Mouse (Mus musculus) C2C12 (cell line): ENCODE measurements around the gene Fam78b. TPM values are rescaled to one million over a fixed set of nuclear protein-coding genes. Genes with fewer than 3 reads are reported as not detected.

Experiments used
- H3K27me3 ChIP-seq: one replicate; pipeline ENCODE4 v1.6.1; 2011; ENCODE audit not compliant: control insufficient read depth, insufficient read depth, insufficient read length
- H3K36me3 ChIP-seq: one replicate; pipeline ENCODE4 v1.6.1; 2011; ENCODE audit not compliant: control insufficient read depth, insufficient read depth
- H3K4me3 ChIP-seq: one replicate; pipeline ENCODE4 v1.5.1; 2011; ENCODE audit warnings: mild to moderate bottlenecking, control low read depth; ENCODE audit not compliant: poor library complexity, insufficient read depth, severe bottlenecking
- H3K79me2 ChIP-seq: one replicate; pipeline ENCODE4 v1.6.1; 2011; ENCODE audit not compliant: control insufficient read depth, insufficient read depth
- H3K79me3 ChIP-seq: one replicate; pipeline ENCODE4 v1.6.1; 2011; ENCODE audit warnings: low read depth, control low read depth
- H3ac ChIP-seq: one replicate; pipeline ENCODE3; 2011; ENCODE audit warnings: low read depth; ENCODE audit not compliant: control insufficient read depth, insufficient read length
- CEBPB ChIP-seq: IDR thresholded peaks from one replicate; pipeline ENCODE4 v1.6.1; 2011; ENCODE audit warnings: low read depth, mild to moderate bottlenecking, control low read depth, moderate library complexity
- CTCF ChIP-seq: IDR thresholded peaks from one replicate; pipeline ENCODE4 v1.5.1; 2011; ENCODE audit not compliant: control insufficient read depth, insufficient read depth, insufficient read length
- FOSL1 ChIP-seq: IDR thresholded peaks from one replicate; pipeline ENCODE4 v1.8.0; 2011; ENCODE audit warnings: mild to moderate bottlenecking, low read length; ENCODE audit not compliant: poor library complexity, insufficient read depth, severe bottlenecking
- MAX ChIP-seq: IDR thresholded peaks from one replicate; pipeline ENCODE4 v1.6.1; 2011; ENCODE audit warnings: mild to moderate bottlenecking, control low read depth
- MYOD1 ChIP-seq: IDR thresholded peaks from one replicate; pipeline ENCODE4 v1.6.1; 2011; ENCODE audit warnings: low read depth; ENCODE audit not compliant: control insufficient read depth, insufficient read length
- MYOG ChIP-seq: IDR thresholded peaks from one replicate; pipeline ENCODE4 v1.6.1; 2011; ENCODE audit not compliant: control insufficient read depth, insufficient read length; ENCODE audit errors: extremely low read depth
- USF1 ChIP-seq: IDR thresholded peaks from one replicate; pipeline ENCODE4 v1.6.1; 2011; ENCODE audit warnings: low read depth, mild to moderate bottlenecking, control low read depth, moderate library complexity
- polyA plus RNA-seq: library from polyadenylated mRNA; unstranded; fragments of >200 nt; fragmentation: generic; extraction: Trizol; gene quantifications from one replicate; pipeline ENCODE4 v1.2.1, GENCODE M21; 2012; ENCODE audit warnings: missing spikeins

Gene Fam78b
- polyA plus RNA-seq, 1 experiment = 5.2 TPM

- TF ChIP-seq USF1 (no peak), MAX (no peak), CEBPB (no peak), MYOG (no peak), CTCF (no peak), MYOD1 (no peak), FOSL1 (no peak)
- H3K79me3 ChIP-seq = no peaks in the 10 kb centered on the region
- no peaks in the 10 kb centered on the region for H3K36me3 ChIP-seq
- H3ac ChIP-seq = no peak overlapping the region
- H3K27me3 ChIP-seq = no peaks in the 10 kb centered on the region
- no peaks in the 10 kb centered on the region for H3K79me2 ChIP-seq
- no peak overlapping the region for H3K4me3 ChIP-seq
Measured at GRCm38 (mm10) chr1:167102046-167102445, 100.8 kb downstream of the Fam78b start.

- no peak overlapping the region for H3K4me3 ChIP-seq
- TF ChIP-seq USF1 (no peak), FOSL1 (no peak), MYOG (no peak), MYOD1 (no peak), CEBPB (no peak), CTCF (no peak), MAX (no peak)
- H3K27me3 ChIP-seq = no peaks in the 10 kb centered on the region
- H3ac ChIP-seq = no peak overlapping the region
- H3K79me3 ChIP-seq = no peaks in the 10 kb centered on the region
- H3K36me3 ChIP-seq = no peaks in the 10 kb centered on the region
- no peaks in the 10 kb centered on the region for H3K79me2 ChIP-seq
Measured at GRCm38 (mm10) chr1:167102566-167102965, 101.3 kb downstream of the Fam78b start.

- Histone ChIP-seq H3K79me2 (no peaks in the 10 kb centered on the region), H3K36me3 (no peaks in the 10 kb centered on the region), H3K27me3 (peaks cover 4% of the 10 kb centered on the region), H3K4me3 (no peak overlapping the region), H3ac (no peak overlapping the region), H3K79me3 (no peaks in the 10 kb centered on the region)
- TF ChIP-seq FOSL1 (no peak), CTCF (no peak), CEBPB (no peak), MYOG (no peak), USF1 (no peak), MAX (no peak), MYOD1 (no peak)
Measured at GRCm38 (mm10) chr1:167104956-167105626, 103.9 kb downstream of the Fam78b start.

GRCm38 (mm10) chr1:167105916-167106315 is 104.7 kb downstream of the Fam78b start:
- Histone ChIP-seq H3K27me3 (peaks cover 4% of the 10 kb centered on the region), H3K79me3 (no peaks in the 10 kb centered on the region), H3ac (no peak overlapping the region), H3K4me3 (no peak overlapping the region), H3K36me3 (no peaks in the 10 kb centered on the region), H3K79me2 (no peaks in the 10 kb centered on the region)
- TF ChIP-seq MYOD1 (no peak), CTCF (no peak), FOSL1 (no peak), MYOG (no peak), CEBPB (no peak)

GRCm38 (mm10) chr1:167108973-167109509 is 107.8 kb downstream of the Fam78b start:
- Histone ChIP-seq H3K27me3 (peaks cover 4% of the 10 kb centered on the region), H3K36me3 (no peaks in the 10 kb centered on the region), H3K4me3 (no peak overlapping the region), H3K79me3 (no peaks in the 10 kb centered on the region), H3ac (no peak overlapping the region), H3K79me2 (no peaks in the 10 kb centered on the region)
- TF ChIP-seq MYOD1 (no peak), MAX (no peak), CEBPB (no peak), CTCF (no peak), MYOG (no peak), USF1 (no peak), FOSL1 (no peak)
